Mouse (Mus musculus) CH12.LX (cell line): ENCODE results near the gene Mmp23. TPM values are rescaled to one million over a fixed set of nuclear protein-coding genes. Genes with fewer than 3 reads are reported as not detected.
A peak's percentile ranks its signal among the peaks of the same experiment; 100 is the strongest.

Experiments used
- DNase-seq: peaks from one replicate; pipeline ENCODE4 v3.0.0-alpha.2; 2013; ENCODE audit errors: extremely low read depth
- H3K27ac ChIP-seq: 2 replicates; pipeline ENCODE4 v1.5.1; 2012; ENCODE audit warnings: low read depth, mild to moderate bottlenecking, control low read depth, moderate library complexity; ENCODE audit not compliant: insufficient read depth
- H3K27me3 ChIP-seq: replicated peaks from 2 replicates; pipeline ENCODE3; 2012; ENCODE audit warnings: inconsistent platforms
- H3K36me3 ChIP-seq, 2 experiments: replicated peaks in 1 of 2; 2 replicates each; pipeline versions ENCODE3 to v1.6.1; 2012; ENCODE audit warnings: inconsistent platforms in 1 of 2, low read length in 1 of 2, mild to moderate bottlenecking in 1 of 2, mixed read lengths in 1 of 2, moderate library complexity in 1 of 2; ENCODE audit not compliant: control insufficient read depth in 1 of 2, insufficient read depth in 1 of 2
- H3K4me1 ChIP-seq, 2 experiments: 2 replicates each; pipeline ENCODE4 v1.6.1; 2012; ENCODE audit warnings: inconsistent platforms in 1 of 2, moderate library complexity in 1 of 2; ENCODE audit not compliant: insufficient read depth in 2 of 2, control insufficient read depth in 1 of 2
- H3K4me2 ChIP-seq: 2 replicates; pipeline ENCODE4 v1.6.1; 2012; ENCODE audit warnings: low read depth, mild to moderate bottlenecking, control low read depth; ENCODE audit not compliant: poor library complexity, insufficient read depth, severe bottlenecking
- H3K4me3 ChIP-seq, 3 experiments: fragments of 150-350 bp in 1 of 3; sonication (generic) in 1 of 3; replicated peaks in 1 of 3; 2 replicates each; pipeline versions ENCODE3 to v1.5.1; 2011 to 2012; ENCODE audit warnings: low read depth in 2 of 3, low read length in 2 of 3, mild to moderate bottlenecking in 2 of 3, moderate library complexity in 2 of 3, control low read depth in 1 of 3, improper control_type of control experiment in 1 of 3, inconsistent platforms in 1 of 3, mixed read lengths in 1 of 3; ENCODE audit not compliant: poor library complexity in 1 of 3
- H3K79me2 ChIP-seq: replicated peaks from 2 replicates; pipeline ENCODE4 v1.6.1; 2012; ENCODE audit warnings: mild to moderate bottlenecking, moderate library complexity; ENCODE audit not compliant: control insufficient read depth, poor library complexity, insufficient read depth, severe bottlenecking; ENCODE audit errors: extremely low read depth
- H3K9ac ChIP-seq: 2 replicates; pipeline ENCODE4 v1.6.1; 2012; ENCODE audit warnings: low read depth, mild to moderate bottlenecking, control low read depth, moderate library complexity; ENCODE audit not compliant: insufficient read depth
- H3K9me3 ChIP-seq: replicated peaks from 2 replicates; pipeline ENCODE3; 2012; ENCODE audit warnings: low read length, inconsistent platforms, mixed read lengths
- BHLHE40 ChIP-seq: IDR thresholded peaks from 2 replicates; pipeline ENCODE4 v1.6.1; 2011; ENCODE audit warnings: mild to moderate bottlenecking, low read depth, low read length, improper control_type of control experiment
- CHD1 ChIP-seq: IDR thresholded peaks from 2 replicates; pipeline ENCODE4 v1.6.1; 2012; ENCODE audit warnings: low read depth, low read length, improper control_type of control experiment, inconsistent platforms
- CHD2 ChIP-seq: IDR thresholded peaks from 2 replicates; pipeline ENCODE4 v1.6.1; 2011; ENCODE audit warnings: low read length, improper control_type of control experiment
- CTCF ChIP-seq, 2 experiments: IDR thresholded peaks in 1 of 2; conservative IDR thresholded peaks in 1 of 2; 2 replicates each; pipeline ENCODE4 v1.5.1; 2011 to 2012; ENCODE audit warnings: low read depth in 2 of 2, low read length in 2 of 2, improper control_type of control experiment in 1 of 2, inconsistent platforms in 1 of 2, mild to moderate bottlenecking in 1 of 2, moderate library complexity in 1 of 2
- E2F4 ChIP-seq: IDR thresholded peaks from 2 replicates; pipeline ENCODE4 v1.6.1; 2011; ENCODE audit warnings: low read depth, low read length, improper control_type of control experiment; ENCODE audit not compliant: insufficient replicate concordance
- ELF1 ChIP-seq: IDR thresholded peaks from 2 replicates; pipeline ENCODE4 v1.6.1; 2014; ENCODE audit warnings: low read depth, mild to moderate bottlenecking, inconsistent platforms, low read length, improper control_type of control experiment
- EP300 ChIP-seq: IDR thresholded peaks from 2 replicates; pipeline ENCODE4 v1.6.1; 2011; ENCODE audit warnings: low read length, improper control_type of control experiment
- ETS1 ChIP-seq: conservative IDR thresholded peaks from 2 replicates; pipeline ENCODE4 v1.6.1; 2012; ENCODE audit warnings: low read depth, mild to moderate bottlenecking, inconsistent platforms, low read length, improper control_type of control experiment, moderate library complexity
- GABPA ChIP-seq: IDR thresholded peaks from 2 replicates; pipeline ENCODE4 v1.6.1; 2012; ENCODE audit warnings: low read depth, low read length, improper control_type of control experiment, inconsistent platforms; ENCODE audit not compliant: insufficient replicate concordance
- HCFC1 ChIP-seq: IDR thresholded peaks from 2 replicates; pipeline ENCODE4 v1.6.1; 2012; ENCODE audit warnings: low read depth, mild to moderate bottlenecking, inconsistent platforms, low read length, improper control_type of control experiment
- IRF4 ChIP-seq: IDR thresholded peaks from 2 replicates; pipeline ENCODE4 v1.6.1; 2014; ENCODE audit warnings: low read depth, mild to moderate bottlenecking, inconsistent platforms, low read length, improper control_type of control experiment
- JUN ChIP-seq: IDR thresholded peaks from 2 replicates; pipeline ENCODE4 v1.6.1; 2011; ENCODE audit warnings: low read depth, mild to moderate bottlenecking, low read length, improper control_type of control experiment, moderate library complexity; ENCODE audit not compliant: insufficient read depth
- JUND ChIP-seq: conservative IDR thresholded peaks from 2 replicates; pipeline ENCODE4 v1.6.1; 2011; ENCODE audit warnings: low read depth, low read length, improper control_type of control experiment
- KAT2A ChIP-seq: IDR thresholded peaks from 2 replicates; pipeline ENCODE4 v1.6.1; 2012; ENCODE audit warnings: low read length, improper control_type of control experiment, inconsistent platforms; ENCODE audit not compliant: insufficient replicate concordance
- MAFK ChIP-seq: IDR thresholded peaks from 2 replicates; pipeline ENCODE4 v1.6.1; 2011; ENCODE audit warnings: low read length, improper control_type of control experiment; ENCODE audit not compliant: insufficient replicate concordance
- MAX ChIP-seq: IDR thresholded peaks from 2 replicates; pipeline ENCODE4 v1.6.1; 2011; ENCODE audit warnings: low read length, improper control_type of control experiment
- MAZ ChIP-seq: IDR thresholded peaks from 2 replicates; pipeline ENCODE4 v1.6.1; 2012; ENCODE audit warnings: low read depth, mild to moderate bottlenecking, inconsistent platforms, low read length, improper control_type of control experiment, moderate library complexity
- MEF2A ChIP-seq: IDR thresholded peaks from 2 replicates; pipeline ENCODE4 v1.6.1; 2014; ENCODE audit warnings: low read depth, mild to moderate bottlenecking, inconsistent platforms, low read length, improper control_type of control experiment, borderline replicate concordance
- MXI1 ChIP-seq: IDR thresholded peaks from 2 replicates; pipeline ENCODE4 v1.6.1; 2011; ENCODE audit warnings: mild to moderate bottlenecking, low read depth, low read length, improper control_type of control experiment
- MYC ChIP-seq: IDR thresholded peaks from 2 replicates; pipeline ENCODE4 v1.6.1; 2011; ENCODE audit warnings: low read depth, mild to moderate bottlenecking, improper control_type of control experiment, low read length
- NELFE ChIP-seq: IDR thresholded peaks from 2 replicates; pipeline ENCODE4 v1.6.1; 2011; ENCODE audit warnings: low read depth, low read length, improper control_type of control experiment
- NRF1 ChIP-seq: IDR thresholded peaks from 2 replicates; pipeline ENCODE4 v1.6.1; 2014; ENCODE audit warnings: low read depth, mild to moderate bottlenecking, inconsistent platforms, low read length, improper control_type of control experiment, moderate library complexity
- PAX5 ChIP-seq: IDR thresholded peaks from 2 replicates; pipeline ENCODE4 v1.6.1; 2012; ENCODE audit warnings: low read length, inconsistent platforms, mixed read lengths
- POLR2A ChIP-seq: IDR thresholded peaks from 2 replicates; pipeline ENCODE4 v1.6.1; 2011; ENCODE audit warnings: low read depth, mild to moderate bottlenecking, improper control_type of control experiment, low read length
- POLR2AphosphoS2 ChIP-seq: IDR thresholded peaks from 2 replicates; pipeline ENCODE4 v1.6.1; 2011; ENCODE audit warnings: low read depth, low read length, improper control_type of control experiment
- RAD21 ChIP-seq: IDR thresholded peaks from 2 replicates; pipeline ENCODE4 v1.6.1; 2011; ENCODE audit warnings: low read depth, mild to moderate bottlenecking, low read length, improper control_type of control experiment, moderate library complexity
- SIN3A ChIP-seq: IDR thresholded peaks from 2 replicates; pipeline ENCODE4 v1.6.1; 2012; ENCODE audit warnings: low read length, improper control_type of control experiment, inconsistent platforms
- SMC3 ChIP-seq: IDR thresholded peaks from 2 replicates; pipeline ENCODE4 v1.6.1; 2011; ENCODE audit warnings: low read depth, low read length, improper control_type of control experiment
- TBP ChIP-seq: conservative IDR thresholded peaks from 2 replicates; pipeline ENCODE4 v1.6.1; 2011; ENCODE audit warnings: low read depth, low read length, improper control_type of control experiment
- TCF12 ChIP-seq: IDR thresholded peaks from 2 replicates; pipeline ENCODE4 v1.6.1; 2014; ENCODE audit warnings: low read depth, mild to moderate bottlenecking, inconsistent platforms, low read length, improper control_type of control experiment
- UBTF ChIP-seq: IDR thresholded peaks from 2 replicates; pipeline ENCODE4 v1.6.1; 2012; ENCODE audit warnings: low read depth, mild to moderate bottlenecking, inconsistent platforms, low read length, improper control_type of control experiment, moderate library complexity
- USF1 ChIP-seq: IDR thresholded peaks from 2 replicates; pipeline ENCODE4 v1.6.1; 2014; ENCODE audit warnings: low read depth, mild to moderate bottlenecking, inconsistent platforms, low read length, improper control_type of control experiment
- USF2 ChIP-seq: conservative IDR thresholded peaks from 2 replicates; pipeline ENCODE4 v1.6.1; 2011; ENCODE audit warnings: low read depth, low read length, improper control_type of control experiment
- ZC3H11A ChIP-seq: IDR thresholded peaks from 2 replicates; pipeline ENCODE4 v1.6.1; 2012; ENCODE audit warnings: low read depth, mild to moderate bottlenecking, inconsistent platforms, low read length, improper control_type of control experiment
- ZKSCAN1 ChIP-seq: IDR thresholded peaks from 2 replicates; pipeline ENCODE4 v1.6.1; 2012; ENCODE audit warnings: low read depth, inconsistent platforms, low read length, improper control_type of control experiment, borderline replicate concordance
- ZMIZ1 ChIP-seq: IDR thresholded peaks from 2 replicates; pipeline ENCODE4 v1.6.1; 2012; ENCODE audit warnings: low read depth, mild to moderate bottlenecking, inconsistent platforms, low read length, improper control_type of control experiment
- ZNF384 ChIP-seq: IDR thresholded peaks from 2 replicates; pipeline ENCODE4 v1.6.1; 2012; ENCODE audit warnings: low read depth, low read length, improper control_type of control experiment, inconsistent platforms
- dilution Hi-C: fragments of 300-500 bp; cut with MboI; formaldehyde crosslinking; loops from 2 replicates; pipeline ENCODE4 v1.14.3; 2020; ENCODE audit warnings: low sequenced_read_pairs; ENCODE audit not compliant: extremely low pct_unique_long_range_greater_than_20kb, extremely low pct_ligation_motif_present
- in situ Hi-C: fragments of 300-500 bp; cut with MboI; formaldehyde crosslinking; loops from 3 replicates; pipeline ENCODE4 v1.14.3; 2019; ENCODE audit warnings: low sequenced_read_pairs, low pct_ligation_motif_present, low pct_unique_long_range_greater_than_20kb, mixed read lengths
- polyA plus RNA-seq: library from polyadenylated mRNA; unstranded; fragments of >175 nt; gene quantifications from 2 replicates; pipeline ENCODE4 v1.2.1, GENCODE M21; 2012; ENCODE audit warnings: low read depth; ENCODE audit not compliant: insufficient read length
- total RNA-seq, 2 experiments: library from RNA; depleted of rRNA; stranded (reverse); fragments of 300-350 nt in 1 of 2; fragments of >200 nt in 1 of 2; gene quantifications; 2 replicates each; pipeline ENCODE4 v1.2.3; 2012 to 2014

The Mmp23 gene
- total and polyA plus RNA-seq, 3 experiments, result 1.1 to 7.9 (median 2.0) TPM

DNA sequence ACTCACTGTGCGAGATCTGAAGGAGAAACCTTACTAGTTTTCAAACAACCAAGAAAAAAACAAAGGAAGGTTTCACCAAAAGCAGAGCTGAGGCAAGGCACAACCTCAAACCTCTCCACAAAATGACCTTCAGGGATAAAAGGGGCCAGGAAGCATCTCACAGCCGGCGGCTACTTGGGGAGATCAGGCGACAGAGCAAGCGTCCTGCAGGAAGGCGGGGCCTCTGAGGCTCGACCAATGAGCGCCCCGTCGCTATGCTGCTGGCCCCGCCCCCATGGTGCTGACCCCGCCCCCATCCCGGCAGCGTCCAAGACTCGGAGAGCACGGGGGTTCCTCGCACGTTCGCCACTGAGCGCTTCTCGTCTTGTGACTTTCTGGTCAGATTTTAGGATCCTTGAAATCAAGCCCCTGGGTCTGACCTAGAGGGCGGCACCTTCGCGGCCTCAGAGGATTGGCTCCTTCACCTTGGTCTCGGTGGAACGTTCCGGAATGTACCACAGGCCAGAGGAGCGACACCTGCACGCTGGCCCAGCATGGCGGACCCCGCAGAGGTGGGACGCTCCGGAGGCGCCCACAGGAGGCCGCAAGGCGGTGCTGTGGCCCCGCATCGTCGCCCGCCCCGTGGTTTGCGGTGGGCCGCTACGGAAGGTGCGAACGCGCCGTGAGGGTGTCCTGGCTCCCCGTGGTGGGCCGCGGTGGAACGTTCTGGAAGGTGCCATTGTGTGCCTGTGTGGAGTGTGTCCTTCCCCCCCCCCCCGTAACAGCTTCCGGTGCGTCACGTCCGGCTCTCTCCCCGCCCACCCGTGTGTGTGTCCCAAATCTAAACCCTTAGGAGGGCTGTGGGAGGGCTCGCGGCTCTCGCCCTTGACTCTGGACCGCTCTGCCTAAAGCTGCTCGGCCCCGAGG is 51.8 kb downstream of the Mmp23 start, which contains the start of gene Slc35e2:
TSS of gene Slc35e2 (plus strand) at position 326 of the 906 bp plus-strand sequence.
- peaks cover 5 to 46% of the 10 kb centered on the region in 2 experiments for H3K4me1 ChIP-seq
- peak within 1 kb of the TSS; percentile 86 for H3K4me2 ChIP-seq
- peaks cover 24% of the 10 kb centered on the region for H3K79me2 ChIP-seq
- H3K27ac ChIP-seq, result peak within 1 kb of the TSS; percentile 99
- no peaks in the 10 kb centered on the region for H3K27me3 ChIP-seq
- H3K9me3 ChIP-seq, result no peaks in the 10 kb centered on the region
- peaks cover 3 to 30% of the 10 kb centered on the region in 2 experiments for H3K36me3 ChIP-seq
- H3K4me3 ChIP-seq, result peak within 1 kb of the TSS; percentile 78 to 93 (median 88)
- TF ChIP-seq IRF4 (0 out of 2 replicates have a peak, but pooled peaks have one; percentile 2), ELF1 (peak; percentile 23; the same call in 1 of the 2 replicates), HCFC1 (peak; percentile 77), EP300 (peak; percentile 9; the same call in 1 of the 2 replicates), MXI1 (peak; percentile 50), JUND (no peak), TCF12 (peak; percentile 55), ZNF384 (no peak), USF1 (no peak), SMC3 (no peak), MEF2A (peak; percentile 27; the same call in 1 of the 2 replicates), RAD21 (no peak), ETS1 (no peak), MAFK (no peak), ZMIZ1 (peak; percentile 95), UBTF (no peak), NELFE (peak; percentile 81), POLR2A (peak; percentile 84), MYC (peak; percentile 79), GABPA (no peak), ZKSCAN1 (no peak), TBP (peak; percentile 93), BHLHE40 (peak; percentile 86), KAT2A (no peak), MAX (peak; percentile 67; the same call in 1 of the 2 replicates), USF2 (no peak), CTCF (conservative IDR thresholded peaks at IDR 0.05 in 1 of 2, IDR thresholded peaks at IDR 0.05 in 1 of 2; ENCODE audit: low read depth in 2 of 2, low read length in 2 of 2) (no peak), NRF1 (0 out of 2 replicates have a peak, but pooled peaks have one; percentile 40), ZC3H11A (no peak), E2F4 (no peak), PAX5 (no peak), MAZ (peak; percentile 96; the same call in 1 of the 2 replicates), POLR2AphosphoS2 (0 out of 2 replicates have a peak, but pooled peaks have one; percentile 70), CHD2 (no peak; the same call in 1 of the 2 replicates), CHD1 (peak; percentile 99), SIN3A (peak; percentile 71), JUN (no peak)
- TF ChIP-seq, all 38 proteins: peak for 19
- dilution Hi-C loops, result no loop called here
- in situ Hi-C loops, result no loop called here
- peak; percentile 94 for DNase-seq
- H3K9ac ChIP-seq, result peak within 1 kb of the TSS; percentile 86
